Mouse (Mus musculus) C2C12 (cell line): ENCODE measurements around the gene Sorl1. TPM values are rescaled to one million over a fixed set of nuclear protein-coding genes. Genes with fewer than 3 reads are reported as not detected.

Source experiments
- H3K27me3 ChIP-seq: one replicate; pipeline ENCODE4 v1.6.1; 2011; ENCODE audit not compliant: control insufficient read depth, insufficient read depth, insufficient read length
- H3K36me3 ChIP-seq: one replicate; pipeline ENCODE4 v1.6.1; 2011; ENCODE audit not compliant: control insufficient read depth, insufficient read depth
- H3K4me3 ChIP-seq: one replicate; pipeline ENCODE4 v1.5.1; 2011; ENCODE audit warnings: mild to moderate bottlenecking, control low read depth; ENCODE audit not compliant: poor library complexity, insufficient read depth, severe bottlenecking
- H3K79me2 ChIP-seq: one replicate; pipeline ENCODE4 v1.6.1; 2011; ENCODE audit not compliant: control insufficient read depth, insufficient read depth
- H3K79me3 ChIP-seq: one replicate; pipeline ENCODE4 v1.6.1; 2011; ENCODE audit warnings: low read depth, control low read depth
- H3ac ChIP-seq: one replicate; pipeline ENCODE3; 2011; ENCODE audit warnings: low read depth; ENCODE audit not compliant: control insufficient read depth, insufficient read length
- CEBPB ChIP-seq: IDR thresholded peaks from one replicate; pipeline ENCODE4 v1.6.1; 2011; ENCODE audit warnings: low read depth, mild to moderate bottlenecking, control low read depth, moderate library complexity
- CTCF ChIP-seq: IDR thresholded peaks from one replicate; pipeline ENCODE4 v1.5.1; 2011; ENCODE audit not compliant: control insufficient read depth, insufficient read depth, insufficient read length
- FOSL1 ChIP-seq: IDR thresholded peaks from one replicate; pipeline ENCODE4 v1.8.0; 2011; ENCODE audit warnings: mild to moderate bottlenecking, low read length; ENCODE audit not compliant: poor library complexity, insufficient read depth, severe bottlenecking
- MAX ChIP-seq: IDR thresholded peaks from one replicate; pipeline ENCODE4 v1.6.1; 2011; ENCODE audit warnings: mild to moderate bottlenecking, control low read depth
- MYOD1 ChIP-seq: IDR thresholded peaks from one replicate; pipeline ENCODE4 v1.6.1; 2011; ENCODE audit warnings: low read depth; ENCODE audit not compliant: control insufficient read depth, insufficient read length
- MYOG ChIP-seq: IDR thresholded peaks from one replicate; pipeline ENCODE4 v1.6.1; 2011; ENCODE audit not compliant: control insufficient read depth, insufficient read length; ENCODE audit errors: extremely low read depth
- USF1 ChIP-seq: IDR thresholded peaks from one replicate; pipeline ENCODE4 v1.6.1; 2011; ENCODE audit warnings: low read depth, mild to moderate bottlenecking, control low read depth, moderate library complexity
- polyA plus RNA-seq: library from polyadenylated mRNA; unstranded; fragments of >200 nt; fragmentation: generic; extraction: Trizol; gene quantifications from one replicate; pipeline ENCODE4 v1.2.1, GENCODE M21; 2012; ENCODE audit warnings: missing spikeins

Sorl1 gene
- polyA plus RNA-seq, 1 experiment: 0.02 TPM

- Histone ChIP-seq H3K79me3 (no peaks in the 10 kb centered on the region), H3K79me2 (no peaks in the 10 kb centered on the region)
- TF ChIP-seq FOSL1 (no peak), CEBPB (no peak), MAX (no peak), MYOD1 (no peak), CTCF (no peak), USF1 (no peak), MYOG (no peak)
Observed at GRCm38 (mm10) chr9:41915571-41915970, 208.5 kb downstream of the Sorl1 start.

More at GRCm38 (mm10) chr9:41915571-41915970, 208.5 kb downstream of the Sorl1 start:
- Histone ChIP-seq H3K27me3 (no peaks in the 10 kb centered on the region), H3ac (no peak overlapping the region), H3K4me3 (no peak overlapping the region), H3K36me3 (no peaks in the 10 kb centered on the region)

Other genes starting within 250 kb of the Sorl1 start
- gene Sc5d, start 140.0 kb upstream of the Sorl1 start, polyA plus RNA-seq: 17.1 TPM